Mouse (Mus musculus) telencephalon, adult 2 months (tissue): ENCODE measurements around the gene Reep6.

Experiments used
- DNase-seq: peaks from one replicate; pipeline ENCODE4 v3.0.0-alpha.2; 2011; ENCODE audit warnings: low read depth, low spot score

The Reep6 gene

GRCm38 (mm10) chr10:80329273-80330081 lies at the start of gene Reep6, which contains the start of gene Pcsk4:
TSS of gene Reep6 (plus strand) at chr10:80329953.
TSS of gene Pcsk4 (minus strand) at chr10:80329498.
- peak; percentile 96 for DNase-seq

- DNase-seq = no peak
Measured at GRCm38 (mm10) chr10:80281304-80281703, 48.4 kb upstream of the Reep6 start.

GRCm38 (mm10) chr10:80281921-80282371 lies 47.8 kb upstream of the Reep6 start:
- DNase-seq = no peak

GRCm38 (mm10) chr10:80282481-80283441 lies 47.0 kb upstream of the Reep6 start:
- DNase-seq = no peak

GRCm38 (mm10) chr10:80285222-80286070 lies 44.3 kb upstream of the Reep6 start:
- no peak for DNase-seq

GRCm38 (mm10) chr10:80288097-80288496 lies 41.7 kb upstream of the Reep6 start:
- DNase-seq = no peak

GRCm38 (mm10) chr10:80288657-80289056 lies 41.1 kb upstream of the Reep6 start:
- no peak for DNase-seq

- peak; percentile 91 for DNase-seq
Measured at GRCm38 (mm10) chr10:80292251-80293146, 37.3 kb upstream of the Reep6 start, which contains the start of gene Rps15. TSS of gene Rps15 (plus strand) at chr10:80292453.

- no peak for DNase-seq
Measured at GRCm38 (mm10) chr10:80293325-80293724, 36.4 kb upstream of the Reep6 start.

GRCm38 (mm10) chr10:80294311-80294710 lies 35.4 kb upstream of the Reep6 start:
- DNase-seq = no peak

GRCm38 (mm10) chr10:80294788-80295303 lies 34.9 kb upstream of the Reep6 start:
- DNase-seq = no peak

- DNase-seq = peak; percentile 64
Measured at GRCm38 (mm10) chr10:80295618-80296425, 33.9 kb upstream of the Reep6 start, which contains the start of gene Apc2. TSS of gene Apc2 (plus strand) at chr10:80295977.

- DNase-seq = no peak
Measured at GRCm38 (mm10) chr10:80296824-80297223, 32.9 kb upstream of the Reep6 start.

- DNase-seq = no peak
Measured at GRCm38 (mm10) chr10:80297526-80298133, 32.1 kb upstream of the Reep6 start.

GRCm38 (mm10) chr10:80298571-80299281 lies 31.0 kb upstream of the Reep6 start:
- DNase-seq = peak; percentile 90

- no peak for DNase-seq
Measured at GRCm38 (mm10) chr10:80299301-80299700, 30.5 kb upstream of the Reep6 start.

- DNase-seq = no peak
Measured at GRCm38 (mm10) chr10:80299824-80300223, 29.9 kb upstream of the Reep6 start.

- no peak for DNase-seq
Measured at GRCm38 (mm10) chr10:80300672-80301181, 29.0 kb upstream of the Reep6 start.
